Mouse (Mus musculus) erythroblast, embryonic 14.5 days (primary cell): ENCODE data around the gene Man2a2.

Experiments
- GATA1 ChIP-seq: IDR thresholded peaks from 2 replicates; pipeline ENCODE4 v1.6.1; 2012; ENCODE audit warnings: low read length, inconsistent platforms, mixed read lengths
- TAL1 ChIP-seq: IDR thresholded peaks from 3 replicates; pipeline ENCODE4 v1.6.1; 2012; ENCODE audit warnings: low read length, inconsistent platforms, mixed read lengths

GRCm38 (mm10) chr7:80299568-80299967 lies 71.6 kb downstream of the Man2a2 start:
- TF ChIP-seq TAL1 (no peak), GATA1 (no peak)
